Mouse (Mus musculus): Measurements from ENCODE around the gene Gmpr.

DNA sequence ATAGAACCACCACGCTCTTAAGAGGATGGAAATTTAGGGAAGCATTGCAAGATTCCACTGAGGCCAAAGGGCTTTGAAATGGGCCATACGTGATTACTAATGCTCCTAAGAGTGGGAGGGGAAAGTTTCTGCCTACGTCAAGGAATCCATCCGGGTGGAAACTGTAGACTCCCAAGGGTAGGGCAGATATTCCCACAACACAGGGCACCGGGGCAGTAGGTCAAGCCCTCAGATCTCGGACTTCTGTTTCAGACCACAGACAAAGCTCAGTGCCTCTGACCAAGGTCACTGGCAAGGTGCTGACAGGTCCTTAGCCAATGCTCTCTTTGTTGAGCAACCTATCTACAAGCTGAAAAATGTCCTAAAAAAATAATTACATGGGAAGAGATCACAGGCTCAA is 27.3 kb upstream of the Gmpr start:
- TF ChIP-seq TAL1 (IDR thresholded peaks at IDR 0.05; ENCODE audit: low read length) (no peak), GATA1 (IDR thresholded peaks at IDR 0.05; ENCODE audit: low read length) (no peak)

All from erythroblast, embryonic 14.5 days (primary cell).